Mouse (Mus musculus) erythroblast, embryonic 14.5 days (primary cell): Measurements from ENCODE around the gene Tagln2. TPM values are rescaled to one million over a fixed set of nuclear protein-coding genes. Genes with fewer than 3 reads are reported as not detected.

Experiments used
- H3K27me3 ChIP-seq: 2 replicates; pipeline ENCODE4 v1.6.1; 2012; ENCODE audit warnings: inconsistent platforms; ENCODE audit not compliant: control insufficient read depth
- H3K36me3 ChIP-seq: 2 replicates; pipeline ENCODE4 v1.6.1; 2012; ENCODE audit warnings: mild to moderate bottlenecking, inconsistent platforms; ENCODE audit not compliant: control insufficient read depth
- H3K4me1 ChIP-seq: 2 replicates; pipeline ENCODE4 v1.6.1; 2012; ENCODE audit warnings: inconsistent platforms; ENCODE audit not compliant: control insufficient read depth
- H3K4me3 ChIP-seq: replicated peaks from 2 replicates; pipeline ENCODE3; 2012; ENCODE audit warnings: moderate library complexity, mild to moderate bottlenecking, inconsistent platforms
- H3K9me3 ChIP-seq: 2 replicates; pipeline ENCODE4 v1.6.1; 2012; ENCODE audit warnings: low read length, inconsistent platforms, mixed read lengths; ENCODE audit not compliant: control insufficient read depth
- GATA1 ChIP-seq: IDR thresholded peaks from 2 replicates; pipeline ENCODE4 v1.6.1; 2012; ENCODE audit warnings: low read length, inconsistent platforms, mixed read lengths
- TAL1 ChIP-seq: IDR thresholded peaks from 3 replicates; pipeline ENCODE4 v1.6.1; 2012; ENCODE audit warnings: low read length, inconsistent platforms, mixed read lengths
- polyA plus RNA-seq: library from polyadenylated mRNA; stranded (reverse); fragments of >175 nt; gene quantifications from 2 replicates; pipeline ENCODE4 v1.2.3, GENCODE M21; 2012

The Tagln2 gene
- polyA plus RNA-seq, 1 experiment: 2.6 TPM

GRCm38 (mm10) chr1:172486236-172486635 lies 13.6 kb upstream of the Tagln2 start:
- TF ChIP-seq GATA1 (no peak), TAL1 (no peak)
- Histone ChIP-seq H3K27me3 (peaks cover 18% of the 10 kb centered on the region), H3K4me1 (peaks cover 3% of the 10 kb centered on the region), H3K36me3 (no peaks in the 10 kb centered on the region), H3K4me3 (no peak overlapping the region), H3K9me3 (no peaks in the 10 kb centered on the region)

GRCm38 (mm10) chr1:172486651-172487050 lies 13.2 kb upstream of the Tagln2 start:
- Histone ChIP-seq H3K27me3 (peaks cover 14% of the 10 kb centered on the region), H3K36me3 (no peaks in the 10 kb centered on the region), H3K4me3 (no peak overlapping the region), H3K4me1 (peaks cover 1% of the 10 kb centered on the region), H3K9me3 (no peaks in the 10 kb centered on the region)
- TF ChIP-seq GATA1: no peak
- TF ChIP-seq TAL1: no peak

- H3K27me3 ChIP-seq: peaks cover 2% of the 10 kb centered on the region
- H3K36me3 ChIP-seq: no peaks in the 10 kb centered on the region
- H3K4me3 ChIP-seq: no peak overlapping the region
- no peaks in the 10 kb centered on the region for H3K9me3 ChIP-seq
- H3K4me1 ChIP-seq: no peaks in the 10 kb centered on the region; the same call in 1 of the 2 replicates
- TF ChIP-seq GATA1: no peak
Measured at GRCm38 (mm10) chr1:172487859-172488258, 12.0 kb upstream of the Tagln2 start.

- no peaks in the 10 kb centered on the region; the same call in 1 of the 2 replicates for H3K4me1 ChIP-seq
- TF ChIP-seq TAL1: no peak
- no peak for TF ChIP-seq GATA1
- no peaks in the 10 kb centered on the region for H3K36me3 ChIP-seq
- no peaks in the 10 kb centered on the region for H3K27me3 ChIP-seq
- H3K9me3 ChIP-seq: no peaks in the 10 kb centered on the region
- H3K4me3 ChIP-seq: no peak overlapping the region
Measured at GRCm38 (mm10) chr1:172488831-172489230, 11.0 kb upstream of the Tagln2 start.

- Histone ChIP-seq H3K36me3 (no peaks in the 10 kb centered on the region), H3K4me1 (no peaks in the 10 kb centered on the region; the same call in 1 of the 2 replicates), H3K27me3 (no peaks in the 10 kb centered on the region), H3K9me3 (no peaks in the 10 kb centered on the region), H3K4me3 (no peak overlapping the region)
- no peak for TF ChIP-seq GATA1
- no peak for TF ChIP-seq TAL1
Measured at GRCm38 (mm10) chr1:172489585-172490250, 10.1 kb upstream of the Tagln2 start.

GRCm38 (mm10) chr1:172490261-172490661 lies 9.6 kb upstream of the Tagln2 start:
- no peak for TF ChIP-seq GATA1
- Histone ChIP-seq H3K27me3 (no peaks in the 10 kb centered on the region), H3K4me3 (no peak overlapping the region), H3K4me1 (no peaks in the 10 kb centered on the region; the same call in 1 of the 2 replicates), H3K9me3 (no peaks in the 10 kb centered on the region), H3K36me3 (no peaks in the 10 kb centered on the region)

GRCm38 (mm10) chr1:172492047-172492446 lies 7.8 kb upstream of the Tagln2 start:
- Histone ChIP-seq H3K4me3 (no peak overlapping the region), H3K4me1 (no peaks in the 10 kb centered on the region; the same call in 1 of the 2 replicates), H3K9me3 (no peaks in the 10 kb centered on the region), H3K36me3 (no peaks in the 10 kb centered on the region), H3K27me3 (no peaks in the 10 kb centered on the region)
- TF ChIP-seq TAL1: no peak
- no peak for TF ChIP-seq GATA1

GRCm38 (mm10) chr1:172493516-172493915 lies 6.3 kb upstream of the Tagln2 start:
- Histone ChIP-seq H3K4me1 (no peaks in the 10 kb centered on the region; the same call in 1 of the 2 replicates), H3K27me3 (peaks cover 5% of the 10 kb centered on the region; the same call in 1 of the 2 replicates)
- TF ChIP-seq GATA1 (no peak), TAL1 (no peak)

GRCm38 (mm10) chr1:172496030-172496429 lies 3.8 kb upstream of the Tagln2 start:
- H3K9me3 ChIP-seq: no peaks in the 10 kb centered on the region
- H3K36me3 ChIP-seq: no peaks in the 10 kb centered on the region
- TF ChIP-seq TAL1: no peak
- no peak for TF ChIP-seq GATA1
- H3K4me3 ChIP-seq: no peak overlapping the region
- H3K27me3 ChIP-seq: peaks cover 24% of the 10 kb centered on the region
- peaks cover 9% of the 10 kb centered on the region for H3K4me1 ChIP-seq

More at GRCm38 (mm10) chr1:172493516-172493915, 6.3 kb upstream of the Tagln2 start:
- H3K4me3 ChIP-seq: no peak overlapping the region
- H3K9me3 ChIP-seq: no peaks in the 10 kb centered on the region
- no peaks in the 10 kb centered on the region for H3K36me3 ChIP-seq

GRCm38 (mm10) chr1:172497428-172497827 lies 2.4 kb upstream of the Tagln2 start:
- Histone ChIP-seq H3K4me3 (no peak overlapping the region), H3K4me1 (peaks cover 20% of the 10 kb centered on the region), H3K36me3 (no peaks in the 10 kb centered on the region), H3K9me3 (no peaks in the 10 kb centered on the region), H3K27me3 (peaks cover 35% of the 10 kb centered on the region)
- TF ChIP-seq GATA1 (no peak), TAL1 (no peak)
